Mouse (Mus musculus): ENCODE data around the gene Myo9b.

DNA sequence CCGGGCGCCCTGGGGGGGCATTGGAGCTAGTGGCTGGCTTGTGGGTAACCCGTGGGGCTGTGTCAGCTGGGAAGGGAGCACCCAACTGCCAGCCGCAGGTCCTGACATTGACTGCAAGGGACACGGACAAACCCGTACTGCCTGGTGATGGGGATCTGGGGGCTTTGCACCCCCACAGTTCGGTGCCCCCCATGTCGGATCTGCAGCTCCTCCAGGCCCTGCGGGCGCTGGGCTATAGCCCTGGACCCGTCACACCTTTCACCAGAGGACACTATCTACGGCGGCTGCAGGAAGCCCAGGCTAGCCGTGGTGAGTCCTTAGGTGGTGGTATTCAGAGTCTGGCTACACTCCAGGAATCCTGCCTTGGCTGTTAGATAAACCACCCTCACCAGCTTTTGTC, 134.9 kb downstream of the Myo9b start:
- no peak for TF ChIP-seq CTCF (IDR thresholded peaks at IDR 0.05; ENCODE audit: borderline replicate concordance, extremely low read depth, insufficient read depth, insufficient read length)
- TF ChIP-seq POLR2A (IDR thresholded peaks at IDR 0.05; ENCODE audit: borderline replicate concordance, extremely low read depth, insufficient read depth, insufficient read length, poor library complexity, severe bottlenecking), result no peak
